Mouse (Mus musculus) heart, postnatal 0 days (tissue): ENCODE results near the gene Cic.

ENCODE experiments used
- CTCF ChIP-seq: IDR thresholded peaks from 2 replicates; pipeline ENCODE4 v1.5.1; 2016; ENCODE audit warnings: antibody characterized with exemption, control low read depth, low read depth
- EP300 ChIP-seq: IDR thresholded peaks from 2 replicates; pipeline ENCODE4 v1.6.1; 2016; ENCODE audit warnings: antibody characterized with exemption, low read depth

GRCm38 (mm10) chr7:25341000-25341784 lies 73.7 kb downstream of the Cic start:
- TF ChIP-seq CTCF (no peak), EP300 (no peak)
